Mouse (Mus musculus): ENCODE results near the gene Ei24. TPM values are rescaled to one million over a fixed set of nuclear protein-coding genes. Genes with fewer than 3 reads are reported as not detected.

Ei24 gene
- polyA plus RNA-seq, 1 experiment from 2014 or later: 101 TPM

DNA sequence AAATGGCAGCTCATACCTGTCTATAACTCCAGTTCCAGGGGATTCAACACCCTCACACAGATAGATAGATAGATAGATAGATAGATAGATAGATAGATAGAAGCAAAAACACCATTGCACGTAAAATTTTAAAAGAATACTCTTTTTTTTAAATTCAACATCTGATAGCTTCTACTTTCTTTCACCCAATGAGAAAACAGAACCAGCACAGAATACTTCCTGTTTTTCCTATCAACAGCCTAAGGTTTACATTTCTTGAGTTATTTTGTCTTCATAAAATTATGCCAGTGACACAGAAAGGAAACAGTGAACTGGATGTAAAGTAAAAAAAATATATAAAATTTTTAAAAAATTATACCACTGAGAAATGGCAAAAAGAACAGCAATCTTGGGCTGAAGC lies 32.8 kb downstream of the Ei24 start:
- no peak overlapping the region for H3K27ac ChIP-seq (ENCODE audit: low read length)
- no peaks in the 10 kb centered on the region for H3K9me3 ChIP-seq (ENCODE audit: control insufficient read depth, low read length)
- H3K4me1 ChIP-seq (replicated peaks; ENCODE audit: control insufficient read depth, insufficient read depth, low read length): peaks cover 13% of the 10 kb centered on the region
- WGBS: 92% methylated on average over 1 of the region's 1 CpGs
- no peak overlapping the region for H3K4me2 ChIP-seq (ENCODE audit: low read depth, low read length)
- H3K27me3 ChIP-seq (ENCODE audit: control insufficient read depth, insufficient read depth, low read depth, low read length): no peaks in the 10 kb centered on the region
- ATAC-seq (ENCODE audit: low read depth): no peak
- H3K36me3 ChIP-seq (ENCODE audit: control insufficient read depth, insufficient read depth, low read length): peaks cover 27% of the 10 kb centered on the region
- no peak overlapping the region for H3K4me3 ChIP-seq (ENCODE audit: low read length)
- H3K9ac ChIP-seq (ENCODE audit: low read length): no peak overlapping the region

Other genes with a start within 250 kb of the Ei24 start
- not detected in 2 replicates for gene Gm17689, start 214.8 kb downstream of the Ei24 start, polyA plus RNA-seq (2015; fragmentation: Nextera tagmentation; extraction: Ambion mirVana)
- gene A630095E13Rik, start 154.0 kb downstream of the Ei24 start, polyA plus RNA-seq (2015; fragmentation: Nextera tagmentation; extraction: Ambion mirVana): not detected in 2 replicates
- not detected in 2 replicates for gene Acrv1, start 104.2 kb downstream of the Ei24 start, polyA plus RNA-seq (2015; fragmentation: Nextera tagmentation; extraction: Ambion mirVana)
- 28.8 and 35.3 TPM in 2 replicates for gene Chek1, start 70.3 kb downstream of the Ei24 start, polyA plus RNA-seq (2015; fragmentation: Nextera tagmentation; extraction: Ambion mirVana)
- gene Stt3a, start 29.7 kb downstream of the Ei24 start, polyA plus RNA-seq (2015; fragmentation: Nextera tagmentation; extraction: Ambion mirVana): 255 and 287 TPM in 2 replicates
- 3.5 and 4.9 TPM in 2 replicates for gene Fez1, start 24.5 kb upstream of the Ei24 start, polyA plus RNA-seq (2015; fragmentation: Nextera tagmentation; extraction: Ambion mirVana)

All from lung, embryonic 16.5 days (tissue).